Mouse (Mus musculus) cerebellum, postnatal 25 days (tissue): ENCODE results near the gene Anxa2.

Source experiments
- DNase-seq, 2 experiments: peaks; one replicate each; pipeline ENCODE4 v3.0.0; 2021; ENCODE audit warnings: mixed read lengths in 2 of 2

The Anxa2 gene

GRCm38 (mm10) chr9:69453066-69453900 is at the start of gene Anxa2:
Gene Anxa2, plus strand, starts transcription at chr9:69453620.
- DNase-seq, result peak; percentile 47 to 79

- DNase-seq, result no peak
Observed at GRCm38 (mm10) chr9:69404671-69405070, 48.7 kb upstream of the Anxa2 start.

- DNase-seq, result no peak
Observed at GRCm38 (mm10) chr9:69419476-69419875, 33.9 kb upstream of the Anxa2 start.

GRCm38 (mm10) chr9:69430531-69430930 is 22.9 kb upstream of the Anxa2 start:
- DNase-seq, result no peak

- no peak for DNase-seq
Observed at GRCm38 (mm10) chr9:69431863-69432555, 21.4 kb upstream of the Anxa2 start.

- DNase-seq, result no peak
Observed at GRCm38 (mm10) chr9:69435194-69435593, 18.2 kb upstream of the Anxa2 start.

GRCm38 (mm10) chr9:69435662-69436061 is 17.8 kb upstream of the Anxa2 start:
- DNase-seq, result no peak

GRCm38 (mm10) chr9:69439805-69440357 is 13.5 kb upstream of the Anxa2 start:
- no peak for DNase-seq

GRCm38 (mm10) chr9:69442471-69443038 is 10.9 kb upstream of the Anxa2 start:
- DNase-seq, result no peak

- no peak for DNase-seq
Observed at GRCm38 (mm10) chr9:69443203-69443602, 10.2 kb upstream of the Anxa2 start.

GRCm38 (mm10) chr9:69448801-69449200 is 4.6 kb upstream of the Anxa2 start:
- no peak for DNase-seq

- no peak for DNase-seq
Observed at GRCm38 (mm10) chr9:69450636-69451035, 2.8 kb upstream of the Anxa2 start.

- DNase-seq, result no peak
Observed at GRCm38 (mm10) chr9:69451886-69452810, 1.3 kb upstream of the Anxa2 start.

GRCm38 (mm10) chr9:69453901-69454666 is 664 bp downstream of the Anxa2 start:
- DNase-seq, result peak in 1 of 2 experiments; percentile 10

- no peak for DNase-seq
Observed at GRCm38 (mm10) chr9:69454691-69455090, 1.3 kb downstream of the Anxa2 start.

GRCm38 (mm10) chr9:69455391-69455790 is 2.0 kb downstream of the Anxa2 start:
- no peak for DNase-seq

- DNase-seq, result no peak
Observed at GRCm38 (mm10) chr9:69456406-69457075, 3.1 kb downstream of the Anxa2 start.

GRCm38 (mm10) chr9:69457143-69457542 is 3.7 kb downstream of the Anxa2 start:
- no peak for DNase-seq

GRCm38 (mm10) chr9:69457747-69458625 is 4.6 kb downstream of the Anxa2 start:
- DNase-seq, result no peak

- no peak for DNase-seq
Observed at GRCm38 (mm10) chr9:69458982-69459381, 5.6 kb downstream of the Anxa2 start.
